Mouse (Mus musculus): ENCODE data around the gene Rpl13a. TPM values are rescaled to one million over a fixed set of nuclear protein-coding genes. Genes with fewer than 3 reads are reported as not detected.
A peak's percentile ranks its signal among the peaks of the same experiment; 100 is the strongest.
"Not testable (repeated sequence)": the region's sequence is repeated elsewhere in the genome, so short reads cannot be mapped to it uniquely, and the experiment has no call there.

Gene Rpl13a
- polyA plus RNA-seq (2017; shearing (Covaris generic)): 1,000 to 10,000 TPM; 6,216 to 8,178 (median 7,568) TPM

- peak; percentile 83 for ATAC-seq
These were observed at the start of gene Rpl13a for GRCm38 (mm10) chr7:45128624-45129246. Rpl13a (minus strand) TSS chr7:45128761.

- ATAC-seq: no peak
These were observed 47.8 kb upstream of the Rpl13a start for GRCm38 (mm10) chr7:45176356-45176755.

DNA sequence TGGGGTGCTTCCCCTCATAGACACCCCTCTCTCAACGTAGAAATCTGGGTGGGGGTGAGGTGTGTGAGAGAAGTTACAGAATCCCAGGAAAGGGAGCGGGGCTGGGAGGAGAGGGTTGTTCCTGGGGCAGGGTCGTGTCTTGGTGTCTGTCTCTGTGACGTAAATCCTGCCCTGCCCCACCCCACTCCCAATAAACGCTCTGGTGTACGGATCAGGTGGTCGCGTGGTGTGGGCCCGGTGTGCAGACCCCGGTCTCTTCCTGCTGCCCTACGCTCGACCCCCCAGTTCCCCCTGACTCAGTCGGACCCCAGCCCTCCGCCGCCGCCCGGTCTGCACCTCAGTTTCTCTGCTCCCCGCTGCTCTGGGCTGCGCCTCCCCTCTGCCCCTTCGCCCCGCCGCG lies 47.4 kb upstream of the Rpl13a start:
- no peak for ATAC-seq

DNA sequence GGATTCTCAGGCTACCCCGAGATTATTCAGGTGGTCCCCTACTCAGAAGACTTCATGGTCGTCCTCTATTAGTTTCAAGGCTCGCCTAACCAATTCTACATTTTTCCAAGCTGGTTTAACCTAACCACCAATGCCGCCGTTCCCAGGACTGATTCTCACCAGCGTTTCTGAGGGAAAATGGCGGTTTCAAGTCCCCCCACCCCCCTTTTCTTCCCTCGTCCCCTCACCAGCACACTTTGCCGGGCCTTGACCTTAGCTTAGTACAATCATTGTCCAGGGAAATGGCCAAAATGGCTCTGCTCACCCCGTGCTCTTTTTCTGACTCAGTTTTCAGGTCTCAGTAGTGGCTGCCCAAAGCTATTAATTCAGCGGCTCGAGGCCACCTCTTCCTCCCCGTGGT lies 46.8 kb upstream of the Rpl13a start:
- no peak for ATAC-seq

DNA sequence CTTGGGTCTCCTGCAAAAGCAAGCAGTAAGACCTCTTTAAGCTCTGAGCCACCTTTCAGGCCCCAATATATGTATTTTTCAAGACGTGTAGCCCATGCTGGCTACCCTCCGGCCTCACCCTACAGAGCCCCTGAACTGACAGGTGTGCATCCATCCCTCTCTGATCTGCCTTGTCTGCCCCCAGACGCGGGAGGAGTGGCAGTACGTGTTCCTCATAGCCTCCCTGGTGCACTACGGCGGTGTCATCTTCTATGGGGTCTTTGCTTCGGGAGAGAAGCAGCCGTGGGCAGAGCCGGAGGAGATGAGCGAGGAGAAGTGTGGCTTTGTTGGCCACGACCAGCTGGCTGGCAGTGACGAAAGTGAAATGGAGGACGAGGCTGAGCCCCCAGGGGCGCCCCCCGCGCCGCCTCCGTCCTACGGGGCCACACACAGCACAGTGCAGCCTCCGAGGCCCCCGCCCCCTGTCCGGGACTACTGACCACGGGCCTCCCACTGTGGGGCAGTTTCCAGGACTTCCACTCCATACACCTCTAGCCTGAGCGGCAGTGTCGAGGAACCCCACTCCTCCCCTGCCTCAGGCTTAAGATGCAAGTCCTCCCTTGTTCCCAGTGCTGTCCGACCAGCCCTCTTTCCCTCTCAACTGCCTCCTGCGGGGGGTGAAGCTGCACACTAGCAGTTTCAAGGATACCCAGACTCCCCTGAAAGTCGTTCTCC lies 46.2 kb upstream of the Rpl13a start:
- ATAC-seq: no peak

DNA sequence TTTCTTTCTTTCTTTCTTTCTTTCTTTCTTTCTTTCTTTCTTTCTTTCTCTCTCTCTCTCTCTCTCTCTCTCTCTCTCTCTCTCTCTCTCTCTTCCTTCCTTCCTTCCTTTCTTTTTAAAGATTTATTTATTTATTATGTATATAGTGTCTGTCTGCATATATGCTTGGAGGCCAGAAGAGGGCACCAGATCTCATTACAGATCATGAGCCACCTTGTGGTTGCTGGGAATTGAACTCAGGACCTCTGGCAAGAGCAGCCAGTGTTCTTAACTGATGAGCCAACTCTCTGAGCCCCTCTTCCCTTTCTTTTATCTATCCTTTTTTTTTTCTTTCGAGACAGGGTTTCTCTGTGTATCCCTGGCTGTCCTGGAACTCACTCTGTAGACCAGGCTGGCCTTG lies 45.2 kb upstream of the Rpl13a start:
- not testable (repeated sequence) for ATAC-seq

- no peak for ATAC-seq
These were observed 44.4 kb upstream of the Rpl13a start for GRCm38 (mm10) chr7:45172974-45173373.

GRCm38 (mm10) chr7:45169495-45169894 lies 40.9 kb upstream of the Rpl13a start:
- no peak for ATAC-seq

DNA sequence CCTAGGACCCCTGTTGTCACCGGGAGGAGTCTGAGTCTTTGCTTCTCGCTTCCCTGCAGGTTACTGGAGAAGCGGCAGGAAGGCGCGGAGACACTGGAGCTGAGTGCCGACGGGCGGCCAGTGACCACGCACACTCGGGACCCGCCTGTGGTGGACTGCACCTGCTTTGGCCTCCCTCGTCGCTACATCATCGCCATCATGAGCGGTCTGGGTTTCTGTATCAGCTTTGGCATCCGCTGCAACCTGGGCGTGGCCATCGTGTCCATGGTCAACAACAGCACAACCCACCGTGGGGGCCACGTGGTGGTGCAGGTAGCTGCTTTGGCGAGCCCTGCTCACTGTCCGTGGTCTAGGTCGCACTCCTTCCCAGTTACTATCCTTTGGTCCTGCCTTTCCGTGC lies 40.1 kb upstream of the Rpl13a start:
- ATAC-seq: no peak

GRCm38 (mm10) chr7:45167761-45168445 lies 39.3 kb upstream of the Rpl13a start:
- ATAC-seq: no peak

DNA sequence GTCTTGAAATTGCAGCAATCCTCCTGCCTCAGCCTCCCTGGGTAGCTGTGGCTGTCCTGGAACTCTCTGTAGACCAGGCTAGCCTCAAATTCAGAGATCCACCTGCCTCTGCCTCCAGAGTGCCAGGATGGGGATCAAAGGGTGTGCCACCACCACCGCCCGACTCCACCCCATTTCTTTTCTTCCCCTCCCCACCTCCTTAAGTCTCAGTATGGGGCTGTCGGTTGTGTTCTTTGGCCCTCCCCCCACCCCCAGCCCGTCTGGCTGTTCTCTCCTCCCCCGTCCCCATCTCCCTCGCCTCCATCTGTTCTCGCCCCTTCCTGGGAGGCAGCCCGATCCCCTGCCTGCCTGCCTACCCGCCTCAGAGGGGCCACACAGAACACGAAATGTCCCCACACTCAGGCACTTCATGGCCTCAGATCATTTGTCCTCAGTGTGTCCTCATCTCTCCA lies 38.4 kb upstream of the Rpl13a start:
- ATAC-seq: no peak

GRCm38 (mm10) chr7:45165701-45166100 lies 37.1 kb upstream of the Rpl13a start:
- no peak for ATAC-seq

DNA sequence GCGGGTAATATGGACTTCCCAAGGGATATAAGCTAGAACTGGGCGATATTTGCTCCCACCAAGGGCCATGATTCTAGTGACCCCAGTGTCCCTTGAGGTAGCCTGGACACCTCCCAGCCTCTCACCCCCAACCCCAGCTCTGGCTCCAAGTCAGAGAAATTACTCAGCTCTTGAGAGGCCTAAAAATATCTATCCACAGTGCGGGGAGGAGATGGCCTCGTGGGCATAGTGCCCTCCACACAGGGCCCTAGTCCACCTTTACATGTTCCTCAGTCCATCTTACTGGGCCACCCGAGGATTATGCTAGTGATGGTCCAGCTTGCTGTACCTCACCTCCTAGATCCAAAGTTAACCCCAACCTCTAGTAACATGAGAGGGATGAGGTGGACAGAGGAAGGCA lies 36.3 kb upstream of the Rpl13a start:
- no peak for ATAC-seq

DNA sequence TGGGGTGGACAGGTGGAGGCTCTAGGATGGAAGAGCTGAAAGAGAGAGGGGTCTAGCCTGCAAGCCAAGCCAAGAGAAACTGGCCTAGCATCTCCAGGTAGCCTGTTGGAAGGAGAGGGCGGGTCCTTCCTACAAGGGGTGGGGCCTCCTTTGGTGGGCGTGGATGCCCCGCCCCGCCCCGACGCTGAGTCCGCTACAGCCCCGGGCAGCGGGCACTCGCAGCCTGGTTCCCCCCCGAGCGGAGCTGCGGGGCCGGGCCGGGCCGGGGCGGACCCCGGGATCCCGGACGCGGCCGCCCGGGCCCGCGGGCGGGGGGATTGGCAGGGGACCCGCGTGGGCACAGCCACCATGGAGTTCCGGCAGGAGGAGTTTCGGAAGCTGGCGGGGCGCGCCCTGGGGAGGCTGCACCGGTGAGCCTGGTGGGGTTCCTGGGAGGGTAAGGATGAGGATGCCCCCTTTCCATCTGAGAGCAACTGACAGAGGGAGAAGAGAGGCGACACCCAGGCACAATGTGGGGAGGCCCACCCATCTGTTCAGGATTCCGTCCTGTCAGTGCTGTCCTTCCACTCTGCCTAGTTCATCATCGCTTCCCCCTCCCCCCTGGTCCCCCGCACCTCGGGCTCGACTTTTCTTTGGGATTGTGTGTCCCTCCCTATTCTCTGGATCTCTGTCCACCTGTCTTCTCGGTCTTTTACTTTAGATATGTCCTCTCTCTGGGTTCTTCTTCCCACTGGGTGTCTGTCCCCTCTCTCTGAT lies 35.4 kb upstream of the Rpl13a start, which contains the start of gene Slc17a7:
Gene Slc17a7 (plus strand): TSS at position 215 of the 756 bp plus-strand sequence.
- no peak for ATAC-seq

- ATAC-seq: no peak
These were observed 34.5 kb upstream of the Rpl13a start for GRCm38 (mm10) chr7:45162996-45163615.

DNA sequence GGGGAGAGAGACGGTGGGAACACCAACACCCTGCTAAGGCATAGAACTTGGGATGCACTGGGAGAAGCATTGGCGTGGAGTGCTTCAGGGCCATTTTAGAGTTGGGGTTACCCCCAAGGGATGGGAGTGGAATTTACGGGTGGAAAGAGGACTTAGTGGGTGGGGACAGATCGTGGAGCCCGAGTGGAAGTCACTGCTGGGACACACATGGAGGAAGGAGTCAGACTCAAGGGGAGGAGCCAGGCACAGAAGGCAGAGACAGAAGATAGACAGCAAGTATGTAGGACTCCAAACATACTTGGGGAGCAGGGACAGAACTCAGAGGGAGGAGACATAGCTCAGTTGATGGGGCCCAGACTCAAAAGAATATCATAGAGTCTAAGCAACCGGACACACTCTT lies 34.0 kb upstream of the Rpl13a start:
- ATAC-seq: no peak

- peak; percentile 96 for ATAC-seq
These were observed 33.3 kb upstream of the Rpl13a start for GRCm38 (mm10) chr7:45161612-45162473.

DNA sequence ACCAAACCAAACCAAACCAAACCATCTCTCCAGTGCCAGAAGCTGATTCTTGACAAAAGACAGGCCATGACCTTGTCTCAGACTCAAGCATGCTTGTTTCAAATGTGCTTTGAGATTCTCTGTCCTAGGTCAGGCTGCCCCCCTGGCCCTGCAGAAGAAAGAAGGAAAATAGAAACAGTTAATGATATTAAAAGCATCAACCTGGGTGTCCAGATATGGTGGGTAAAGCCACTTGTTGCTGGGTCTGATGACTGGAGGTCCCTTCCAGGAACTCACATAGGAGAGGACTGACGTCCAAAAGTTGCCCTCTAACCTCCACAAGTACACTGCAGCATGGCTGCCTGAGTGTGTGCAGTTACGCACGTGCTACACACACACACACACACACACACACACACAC lies 32.3 kb upstream of the Rpl13a start:
- ATAC-seq: no peak

DNA sequence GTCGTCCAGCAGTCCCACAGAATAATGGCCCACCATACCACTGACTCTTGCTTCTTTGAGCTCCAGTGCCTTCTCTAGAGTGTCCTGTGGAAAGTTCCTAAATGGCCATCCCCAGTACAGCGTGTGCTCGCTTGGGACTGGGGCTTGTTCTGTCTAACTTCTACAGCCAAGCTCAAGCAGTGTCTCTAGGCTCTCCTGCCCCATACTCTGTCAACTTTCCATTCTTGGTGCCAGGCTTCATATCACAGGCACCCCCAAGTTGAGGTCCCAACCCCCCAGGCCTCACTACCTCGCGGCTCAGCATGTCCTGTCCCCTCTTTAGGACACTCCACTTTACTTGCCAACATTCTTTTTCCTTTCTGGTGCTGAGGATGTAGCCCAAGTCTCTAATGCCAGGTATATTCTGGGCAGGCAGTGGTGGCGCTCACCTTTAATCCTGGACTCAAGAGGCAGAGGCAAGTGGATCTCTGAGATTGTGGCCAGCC lies 31.8 kb upstream of the Rpl13a start:
- ATAC-seq: no peak

DNA sequence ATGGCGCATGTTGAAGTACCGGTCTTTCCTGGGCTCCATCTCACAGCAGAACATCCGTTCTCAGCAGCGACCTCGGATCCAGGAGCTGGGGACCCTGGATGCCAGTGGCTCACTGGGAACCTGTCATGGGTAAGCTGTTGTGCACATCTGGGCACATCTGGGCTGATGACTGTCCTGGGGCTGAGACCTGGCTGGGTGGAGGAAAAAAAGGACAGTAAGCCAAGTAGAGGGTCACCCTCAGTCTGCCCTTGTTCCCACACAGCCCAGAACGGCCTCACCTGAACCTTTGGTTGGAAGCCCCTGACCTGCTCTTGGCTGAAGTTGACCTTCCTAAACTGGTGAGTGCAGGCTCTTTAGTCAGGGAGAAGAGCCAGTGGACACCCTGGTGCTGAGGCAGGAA lies 30.4 kb upstream of the Rpl13a start:
- ATAC-seq: no peak

- no peak for ATAC-seq
These were observed 28.9 kb upstream of the Rpl13a start for GRCm38 (mm10) chr7:45157459-45157858.
